Mouse (Mus musculus) kidney, embryonic 15.5 days (tissue): ENCODE data around the gene Gm4869. TPM values are rescaled to one million over a fixed set of nuclear protein-coding genes. Genes with fewer than 3 reads are reported as not detected.
"Not testable (repeated sequence)": the region's sequence is repeated elsewhere in the genome, so short reads cannot be mapped to it uniquely, and the experiment has no call there.

Experiments used
- ATAC-seq: fragments of 200-750 bp; cut with Nextera tagmentation; replicated peaks from 2 replicates; pipeline ENCODE4 v1.8.0; 2017; ENCODE audit warnings: moderate TSS enrichment; ENCODE audit not compliant: low FRiP score
- H3K27ac ChIP-seq: fragments of 300-500 bp; sonication (generic); 2 replicates; pipeline ENCODE4 v1.5.1; 2015; ENCODE audit warnings: mild to moderate bottlenecking, inconsistent platforms
- H3K27me3 ChIP-seq: fragments of 300-500 bp; sonication (generic); 2 replicates; pipeline ENCODE4 v1.6.1; 2015; ENCODE audit warnings: inconsistent platforms
- H3K36me3 ChIP-seq: fragments of 300-500 bp; sonication (generic); 2 replicates; pipeline ENCODE4 v1.6.1; 2015; ENCODE audit warnings: inconsistent platforms
- H3K4me1 ChIP-seq: fragments of 300-500 bp; sonication (generic); 2 replicates; pipeline ENCODE4 v1.6.1; 2015; ENCODE audit warnings: inconsistent platforms
- H3K4me2 ChIP-seq: fragments of 300-500 bp; sonication (generic); 2 replicates; pipeline ENCODE4 v1.6.1; 2015; ENCODE audit warnings: moderate library complexity, mild to moderate bottlenecking, inconsistent platforms
- H3K4me3 ChIP-seq: fragments of 300-500 bp; sonication (generic); replicated peaks from 2 replicates; pipeline ENCODE4 v1.5.1; 2015; ENCODE audit warnings: mild to moderate bottlenecking, inconsistent platforms
- H3K9ac ChIP-seq: fragments of 300-500 bp; sonication (generic); 2 replicates; pipeline ENCODE4 v1.6.1; 2015; ENCODE audit warnings: mild to moderate bottlenecking, inconsistent platforms
- H3K9me3 ChIP-seq: fragments of 300-500 bp; sonication (generic); replicated peaks from 2 replicates; pipeline ENCODE4 v1.6.1; 2016; ENCODE audit warnings: inconsistent platforms
- WGBS: fragments of 180-500 bp; shearing (Covaris S2); methylation state at CpG from one replicate; pipeline ENCODE4 v1.1.7; 2015; ENCODE audit warnings: mixed read lengths; 5-methylcytosine and 5-hydroxymethylcytosine counted together
- polyA plus RNA-seq: library from polyadenylated mRNA; unstranded; fragments of >200 nt; fragmentation: Nextera tagmentation; extraction: Ambion mirVana; gene quantifications from 2 replicates; pipeline ENCODE4 v1.2.1, GENCODE M21; 2015

Gm4869 gene
- polyA plus RNA-seq, 1 experiment from 2014 or later, result not detected

- Histone ChIP-seq H3K4me1 (peaks cover 27% of the 10 kb centered on the region), H3K36me3 (peaks cover 39% of the 10 kb centered on the region), H3K9ac (peak overlapping the region; percentile 99), H3K4me2 (peak overlapping the region; percentile 85), H3K27me3 (no peaks in the 10 kb centered on the region), H3K9me3 (no peaks in the 10 kb centered on the region), H3K4me3 (peak overlapping the region; percentile 100), H3K27ac (no peak overlapping the region)
- ATAC-seq, result no peak
- 63% methylated on average over 4 of the region's 4 CpGs for WGBS
These were observed 24.8 kb upstream of the Gm4869 start for GRCm38 (mm10) chr5:140420616-140421015.

DNA sequence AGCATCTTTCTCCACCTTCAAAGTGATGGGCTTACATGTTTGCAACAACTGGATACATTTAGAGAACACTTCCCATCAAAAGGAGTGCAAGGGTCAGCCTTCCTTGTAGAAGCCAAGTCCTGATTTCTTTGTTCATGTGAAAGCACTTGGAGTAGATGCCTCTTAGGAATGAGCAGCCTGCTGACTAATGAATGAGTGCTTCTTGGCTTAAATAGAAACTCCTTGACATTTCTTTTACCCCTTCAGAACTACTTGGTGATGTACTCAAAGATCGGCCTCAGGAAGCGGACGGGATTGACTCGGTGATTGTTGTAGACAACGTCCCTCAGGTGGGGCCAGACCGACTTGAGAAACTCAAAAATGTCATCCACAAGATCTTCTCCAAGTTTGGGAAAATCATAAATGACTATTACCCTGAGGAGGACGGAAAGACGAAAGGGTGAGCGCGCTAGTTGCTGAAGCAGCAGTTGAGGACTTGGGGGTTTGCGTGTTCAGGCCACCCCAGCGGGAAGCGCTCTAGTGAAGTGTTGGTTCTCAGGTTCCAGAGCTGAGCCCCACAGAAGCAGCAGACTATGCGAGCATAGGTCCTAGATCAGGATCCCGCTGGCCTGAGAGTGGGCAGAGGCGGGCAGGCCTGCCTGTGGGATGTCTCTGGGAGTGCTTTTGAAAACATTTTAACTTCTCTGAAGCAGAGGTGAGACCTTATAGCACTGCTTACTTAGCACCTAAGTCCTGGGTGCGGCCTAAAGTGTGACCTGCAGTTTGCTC is 20.2 kb upstream of the Gm4869 start:
- Histone ChIP-seq H3K36me3 (peaks cover 85% of the 10 kb centered on the region), H3K27me3 (no peaks in the 10 kb centered on the region), H3K4me3 (no peak overlapping the region), H3K9me3 (no peaks in the 10 kb centered on the region), H3K4me2 (no peak overlapping the region), H3K4me1 (peaks cover 18% of the 10 kb centered on the region), H3K9ac (no peak overlapping the region), H3K27ac (no peak overlapping the region)
- WGBS, result 92% methylated on average over 17 of the region's 17 CpGs
- ATAC-seq, result no peak

DNA sequence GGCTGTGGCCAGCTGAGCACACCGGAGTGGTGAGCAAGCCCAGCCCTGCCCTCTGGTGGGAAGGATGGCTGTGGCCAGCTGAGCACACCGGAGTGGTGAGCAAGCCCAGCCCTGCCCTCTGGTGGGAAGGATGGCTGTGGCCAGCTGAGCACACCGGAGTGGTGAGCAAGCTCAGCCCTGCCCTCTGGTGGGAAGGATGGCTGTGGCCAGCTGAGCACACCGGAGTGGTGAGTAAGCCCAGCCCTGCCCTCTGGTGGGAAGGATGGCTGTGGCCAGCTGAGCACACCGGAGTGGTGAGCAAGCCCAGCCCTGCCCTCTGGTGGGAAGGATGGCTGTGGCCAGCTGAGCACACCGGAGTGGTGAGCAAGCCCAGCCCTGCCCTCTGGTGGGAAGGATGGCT is 6.3 kb upstream of the Gm4869 start:
- 83% methylated on average over 1 of the region's 6 CpGs for WGBS
- H3K4me3 ChIP-seq, H3K27me3 ChIP-seq, H3K9me3 ChIP-seq, H3K4me2 ChIP-seq, H3K27ac ChIP-seq, H3K9ac ChIP-seq, ATAC-seq, H3K4me1 ChIP-seq: not testable (repeated sequence)
- H3K36me3 ChIP-seq, result peaks cover 89% of the 10 kb centered on the region

DNA sequence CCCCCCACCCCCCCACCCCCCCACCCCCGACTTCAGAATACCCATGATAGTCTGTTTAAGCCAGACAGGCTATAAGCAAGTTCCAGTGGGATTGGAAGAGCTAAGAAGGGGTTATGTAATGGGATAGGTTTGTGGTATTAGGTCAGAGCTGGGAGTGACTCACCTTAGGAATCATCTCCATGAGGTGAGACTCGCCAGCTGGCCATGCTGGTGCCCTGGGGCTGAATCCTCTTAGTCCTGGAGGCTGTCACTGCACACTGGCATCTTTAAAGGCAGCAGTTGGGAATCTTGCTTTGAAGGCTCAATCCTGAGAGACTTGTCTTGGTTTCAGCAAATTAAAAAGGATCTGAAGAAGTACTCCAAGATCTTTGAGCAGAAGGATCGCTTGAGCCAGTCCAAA is 4.0 kb upstream of the Gm4869 start:
- no peaks in the 10 kb centered on the region for H3K27me3 ChIP-seq

GRCm38 (mm10) chr5:140444012-140444411 is 1.4 kb upstream of the Gm4869 start:
- no peak overlapping the region for H3K4me2 ChIP-seq
- H3K4me1 ChIP-seq, result no peaks in the 10 kb centered on the region
- H3K4me3 ChIP-seq, result no peak overlapping the region
- H3K27me3 ChIP-seq, result no peaks in the 10 kb centered on the region
- no peaks in the 10 kb centered on the region for H3K9me3 ChIP-seq
- H3K36me3 ChIP-seq, result peaks cover 64% of the 10 kb centered on the region
- ATAC-seq, result no peak
- 87% methylated on average over 4 of the region's 4 CpGs for WGBS
- H3K27ac ChIP-seq, result no peak overlapping the region
- H3K9ac ChIP-seq, result no peak overlapping the region

More for the DNA sequence above, 4.0 kb upstream of the Gm4869 start:
- Histone ChIP-seq H3K27ac (no peak overlapping the region), H3K9me3 (no peaks in the 10 kb centered on the region), H3K4me1 (no peaks in the 10 kb centered on the region), H3K4me3 (no peak overlapping the region), H3K36me3 (peaks cover 86% of the 10 kb centered on the region), H3K4me2 (no peak overlapping the region), H3K9ac (no peak overlapping the region)
- no peak for ATAC-seq
- 85% methylated on average over 3 of the region's 3 CpGs for WGBS

DNA sequence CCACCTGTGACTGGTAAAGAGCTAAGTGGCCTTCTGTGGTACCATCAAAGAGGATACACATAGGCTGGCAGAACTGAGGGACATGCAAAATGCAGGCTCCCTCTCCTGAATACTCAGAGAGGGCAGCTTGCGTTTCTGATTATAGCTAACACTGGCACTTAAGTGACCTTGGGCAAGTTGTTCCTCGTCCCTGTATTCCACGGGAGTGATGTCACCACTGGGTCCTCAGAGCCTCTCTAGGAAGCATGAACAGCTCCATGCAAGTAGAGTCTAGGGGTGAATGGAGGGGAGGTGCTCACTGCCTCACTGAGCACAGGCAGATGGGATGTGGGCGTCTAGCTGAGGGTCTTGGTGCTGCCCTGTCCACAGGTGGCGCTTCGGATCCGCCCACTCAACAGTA is 609 bp downstream of the Gm4869 start:
- Histone ChIP-seq H3K4me1 (no peaks in the 10 kb centered on the region), H3K4me3 (no peak overlapping the region), H3K4me2 (no peak overlapping the region), H3K9ac (no peak overlapping the region), H3K9me3 (no peaks in the 10 kb centered on the region), H3K36me3 (peaks cover 47% of the 10 kb centered on the region), H3K27me3 (no peaks in the 10 kb centered on the region), H3K27ac (no peak overlapping the region)
- ATAC-seq, result no peak
- 69% methylated on average over 7 of the region's 7 CpGs for WGBS

- no peak overlapping the region for H3K4me3 ChIP-seq
These were observed 9.0 kb downstream of the Gm4869 start for GRCm38 (mm10) chr5:140454488-140454887.

DNA sequence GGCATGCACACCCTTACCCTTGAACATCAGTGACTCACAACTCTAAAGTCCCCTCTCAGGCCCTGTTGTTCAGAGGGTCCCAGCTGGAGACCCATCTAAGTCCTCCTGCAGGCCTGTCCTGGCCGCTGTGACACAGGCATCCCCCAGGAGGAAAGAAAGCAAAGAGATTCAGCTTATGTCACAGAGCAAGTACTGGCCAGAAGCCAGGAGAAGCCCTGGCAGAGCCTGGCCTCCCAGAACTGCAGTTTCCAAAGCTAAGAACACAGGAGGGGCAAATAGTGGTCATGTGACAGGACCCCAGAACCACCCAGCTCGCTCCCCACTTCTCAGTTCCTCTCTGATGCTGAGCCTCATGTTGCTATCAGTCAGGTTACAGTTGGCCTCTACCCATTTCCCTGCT is 10.0 kb downstream of the Gm4869 start:
- Histone ChIP-seq H3K27ac (no peak overlapping the region), H3K9me3 (no peaks in the 10 kb centered on the region), H3K4me2 (no peak overlapping the region), H3K9ac (no peak overlapping the region), H3K36me3 (no peaks in the 10 kb centered on the region), H3K4me1 (no peaks in the 10 kb centered on the region), H3K27me3 (no peaks in the 10 kb centered on the region), H3K4me3 (no peak overlapping the region)
- WGBS, result 72% methylated on average over 2 of the region's 2 CpGs
- ATAC-seq, result no peak

More at GRCm38 (mm10) chr5:140454488-140454887, 9.0 kb downstream of the Gm4869 start:
- H3K36me3 ChIP-seq, result no peaks in the 10 kb centered on the region
- H3K9ac ChIP-seq, result no peak overlapping the region
- no peaks in the 10 kb centered on the region for H3K27me3 ChIP-seq
- peak overlapping the region; percentile 70 for H3K27ac ChIP-seq
- ATAC-seq, result no peak
- H3K4me1 ChIP-seq, result no peaks in the 10 kb centered on the region
- H3K9me3 ChIP-seq, result no peaks in the 10 kb centered on the region
- H3K4me2 ChIP-seq, result no peak overlapping the region

DNA sequence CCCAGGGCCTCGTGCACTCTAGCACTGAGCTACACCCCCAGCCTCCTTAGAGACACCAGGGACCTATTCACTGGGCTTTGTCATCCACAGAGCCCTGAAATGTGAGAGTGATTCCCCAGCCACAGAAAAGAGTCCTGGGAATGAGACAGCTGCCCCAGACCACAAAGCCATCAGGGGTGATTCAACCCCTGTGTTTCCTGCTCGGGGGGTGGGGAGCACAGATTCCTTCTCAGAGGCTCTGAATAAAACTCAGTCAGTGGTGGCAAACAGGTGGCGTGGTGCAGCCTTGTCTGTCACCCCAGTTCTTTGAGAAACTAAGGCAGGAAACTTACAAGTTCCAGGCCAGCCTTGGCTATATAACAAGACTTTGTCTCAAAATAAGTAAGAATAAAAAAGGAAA is 16.0 kb downstream of the Gm4869 start:
- WGBS, result 81% methylated on average over 3 of the region's 3 CpGs
- Histone ChIP-seq H3K27ac (no peak overlapping the region), H3K27me3 (no peaks in the 10 kb centered on the region), H3K4me1 (no peaks in the 10 kb centered on the region), H3K9me3 (peaks cover 17% of the 10 kb centered on the region; the same call in 1 of the 2 replicates), H3K4me2 (no peak overlapping the region), H3K4me3 (no peak overlapping the region), H3K9ac (no peak overlapping the region), H3K36me3 (no peaks in the 10 kb centered on the region)
- no peak for ATAC-seq

- 86% methylated on average over 2 of the region's 2 CpGs for WGBS
- H3K4me2 ChIP-seq, H3K27ac ChIP-seq, H3K27me3 ChIP-seq, H3K4me1 ChIP-seq, H3K9ac ChIP-seq, ATAC-seq, H3K36me3 ChIP-seq, H3K4me3 ChIP-seq: not testable (repeated sequence)
- H3K9me3 ChIP-seq, result peaks cover 17% of the 10 kb centered on the region; the same call in 1 of the 2 replicates
These were observed 17.7 kb downstream of the Gm4869 start for GRCm38 (mm10) chr5:140463151-140463550.

DNA sequence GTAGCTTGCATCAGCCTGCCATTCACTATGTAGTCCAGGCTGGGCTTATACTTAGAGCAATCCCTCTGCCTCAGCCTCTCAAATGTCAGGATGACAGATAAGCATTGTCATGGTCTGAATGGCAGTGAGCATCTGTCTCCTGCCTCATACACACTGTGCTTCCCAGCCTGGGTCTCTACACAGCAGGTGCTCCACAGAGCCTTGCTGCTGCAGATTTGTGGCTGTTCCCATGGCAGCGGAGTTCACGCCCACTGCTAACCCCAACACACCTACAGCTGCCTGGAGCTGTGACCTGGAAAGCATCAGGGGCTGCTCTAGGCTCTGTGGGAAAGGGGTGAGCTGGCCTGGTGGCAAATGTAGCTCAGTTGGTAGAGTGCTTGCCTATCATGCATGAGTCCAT is 19.5 kb downstream of the Gm4869 start:
- WGBS, result 81% methylated on average over 2 of the region's 2 CpGs
- Histone ChIP-seq H3K4me3 (no peak overlapping the region), H3K4me2 (no peak overlapping the region), H3K9me3 (peaks cover 17% of the 10 kb centered on the region; the same call in 1 of the 2 replicates), H3K27me3 (no peaks in the 10 kb centered on the region), H3K36me3 (no peaks in the 10 kb centered on the region), H3K9ac (no peak overlapping the region), H3K4me1 (no peaks in the 10 kb centered on the region), H3K27ac (no peak overlapping the region)
- no peak for ATAC-seq

- Histone ChIP-seq H3K36me3 (no peaks in the 10 kb centered on the region), H3K9ac (no peak overlapping the region), H3K27ac (no peak overlapping the region), H3K9me3 (no peaks in the 10 kb centered on the region), H3K4me3 (no peak overlapping the region), H3K4me2 (no peak overlapping the region), H3K27me3 (no peaks in the 10 kb centered on the region), H3K4me1 (no peaks in the 10 kb centered on the region)
- no peak for ATAC-seq
- 82% methylated on average over 3 of the region's 3 CpGs for WGBS
These were observed 26.9 kb downstream of the Gm4869 start for GRCm38 (mm10) chr5:140472336-140472735.

DNA sequence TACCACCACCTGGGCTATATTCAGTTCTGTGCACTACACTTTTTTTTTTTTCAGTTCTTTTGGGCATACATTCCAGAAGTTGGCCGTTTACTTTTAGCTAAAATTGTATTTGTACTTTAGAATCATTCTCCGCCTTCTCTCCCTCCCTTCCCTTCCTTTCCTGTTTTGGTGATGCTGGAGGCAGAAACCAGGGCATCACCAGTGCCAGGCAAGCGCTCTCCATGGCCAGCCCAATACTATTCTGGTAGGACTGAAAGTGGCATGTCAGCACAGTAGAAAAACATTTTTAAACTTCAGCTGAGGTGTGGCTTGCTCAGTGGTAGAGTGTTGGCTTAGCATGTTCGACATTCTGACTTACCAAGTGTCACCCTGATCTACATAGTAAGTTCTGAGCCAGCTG is 36.0 kb downstream of the Gm4869 start:
- no peak overlapping the region for H3K27ac ChIP-seq
- H3K4me2 ChIP-seq, result no peak overlapping the region
- 0 out of 2 replicates have a peak, but pooled peaks cover under 1% of the 10 kb centered on the region for H3K27me3 ChIP-seq
- H3K9me3 ChIP-seq, result no peaks in the 10 kb centered on the region
- H3K9ac ChIP-seq, result no peak overlapping the region
- no peak overlapping the region for H3K4me3 ChIP-seq
- no peaks in the 10 kb centered on the region for H3K36me3 ChIP-seq
- no peak for ATAC-seq
- WGBS, result 78% methylated on average over 4 of the region's 4 CpGs
- H3K4me1 ChIP-seq, result no peaks in the 10 kb centered on the region
